Mouse (Mus musculus): Measurements from ENCODE around the gene Olfr1445.

The Olfr1445 gene

DNA sequence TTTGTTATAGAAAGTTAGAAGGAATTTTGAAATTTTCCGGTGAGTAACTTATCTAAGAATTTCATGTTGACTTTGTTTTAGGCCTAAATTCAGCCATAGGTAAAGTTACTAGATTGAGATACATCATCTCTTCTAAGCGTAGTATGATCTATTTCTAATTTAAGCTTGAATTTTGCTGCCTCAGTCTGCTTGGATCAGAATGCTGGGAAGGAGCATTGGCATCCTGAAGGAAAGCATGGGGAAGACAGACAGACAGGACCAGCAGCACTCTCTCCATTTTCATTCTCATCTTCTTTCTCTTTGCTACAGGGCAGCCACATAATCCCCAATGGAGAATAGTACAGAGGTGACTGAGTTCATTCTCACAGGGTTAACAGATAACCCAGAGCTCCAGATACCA is at the start of gene Olfr1445:
TSS of gene Olfr1445 (plus strand) at position 301 of the 400 bp plus-strand sequence.
- DNase-seq (ENCODE audit: low spot score in 2 of 2): no peak

- no peak for DNase-seq (ENCODE audit: low spot score in 2 of 2)
These were observed 45.1 kb upstream of the Olfr1445 start for GRCm38 (mm10) chr19:12838507-12838906.

GRCm38 (mm10) chr19:12846382-12846781 is 37.3 kb upstream of the Olfr1445 start, which contains the start of gene Gm5244:
TSS of gene Gm5244 (plus strand) at chr19:12846682.
- no peak for DNase-seq (ENCODE audit: low spot score in 2 of 2)

- no peak for DNase-seq (ENCODE audit: low spot score in 2 of 2)
These were observed 26.7 kb upstream of the Olfr1445 start, which contains the start of gene Olfr1444 for GRCm38 (mm10) chr19:12856983-12857382. TSS of gene Olfr1444 (plus strand) at chr19:12857283.

- DNase-seq (ENCODE audit: low spot score in 2 of 2): no peak
These were observed 9.8 kb downstream of the Olfr1445 start, which contains the start of gene Olfr1446 for GRCm38 (mm10) chr19:12893424-12893823. TSS of gene Olfr1446 (minus strand) at chr19:12893524.

GRCm38 (mm10) chr19:12903643-12904042 is 20.0 kb downstream of the Olfr1445 start, which contains the start of gene Olfr1447:
TSS of gene Olfr1447 (minus strand) at chr19:12903743.
- DNase-seq (ENCODE audit: low spot score in 2 of 2): no peak

DNA sequence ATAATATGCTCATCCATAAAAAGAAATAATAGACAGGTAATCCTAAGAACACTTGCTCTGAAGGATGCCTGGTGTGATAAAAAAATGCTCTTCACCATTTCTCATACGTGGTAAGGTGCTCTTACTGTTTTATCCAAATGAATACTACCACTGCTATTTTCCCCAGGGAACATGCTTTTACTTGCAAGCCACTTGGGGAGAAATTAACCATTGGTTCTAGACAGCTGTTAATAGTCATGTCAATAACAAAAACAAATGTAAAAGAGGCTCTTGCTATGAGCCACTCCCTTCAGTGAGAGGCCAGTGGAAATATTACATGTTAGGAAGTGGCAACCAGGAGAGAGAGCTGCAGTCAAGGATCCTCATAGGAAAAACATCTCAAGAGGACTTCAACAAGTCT is 40.7 kb downstream of the Olfr1445 start, which contains the start of gene Olfr1448:
TSS of gene Olfr1448 (minus strand) at position 101 of the 400 bp plus-strand sequence.
- DNase-seq (ENCODE audit: low spot score in 2 of 2): no peak

DNA sequence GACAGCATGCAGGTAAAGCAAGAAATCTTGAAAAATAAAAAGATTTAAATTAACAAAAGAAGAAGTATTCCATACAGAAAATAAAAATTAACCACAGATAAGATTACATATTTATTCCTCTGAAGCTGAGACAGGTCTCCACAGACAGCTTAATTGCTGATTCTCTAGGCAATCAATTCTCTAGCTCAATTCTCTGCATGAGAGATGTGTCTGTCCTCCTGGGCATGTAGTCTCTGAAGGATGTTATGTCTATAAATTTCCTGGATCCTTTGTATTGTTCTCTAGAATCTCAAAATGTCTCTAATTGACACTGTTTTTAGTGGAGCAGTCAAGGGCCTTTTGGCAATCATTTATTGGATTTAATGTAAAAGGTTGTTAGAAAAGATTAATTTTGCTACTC is 46.9 kb downstream of the Olfr1445 start, which contains the start of gene Olfr1449:
TSS of gene Olfr1449 (plus strand) at position 301 of the 400 bp plus-strand sequence.
- no peak for DNase-seq (ENCODE audit: low spot score in 2 of 2)

Measured in urinary bladder, postnatal 4 days (tissue).